Mouse (Mus musculus) cerebral cortex, adult 2 months (tissue): ENCODE measurements around the gene Lgals3.

Experiments used
- WGBS: fragments of 180-500 bp; shearing (Covaris S2); methylation state at CpG from one replicate; pipeline ENCODE4 v1.1.7; 2018; 5-methylcytosine and 5-hydroxymethylcytosine counted together

The Lgals3 gene

GRCm38 (mm10) chr14:47369741-47370140, 2.2 kb downstream of the Lgals3 start:
- 95% methylated on average over 5 of the region's 5 CpGs for WGBS

DNA sequence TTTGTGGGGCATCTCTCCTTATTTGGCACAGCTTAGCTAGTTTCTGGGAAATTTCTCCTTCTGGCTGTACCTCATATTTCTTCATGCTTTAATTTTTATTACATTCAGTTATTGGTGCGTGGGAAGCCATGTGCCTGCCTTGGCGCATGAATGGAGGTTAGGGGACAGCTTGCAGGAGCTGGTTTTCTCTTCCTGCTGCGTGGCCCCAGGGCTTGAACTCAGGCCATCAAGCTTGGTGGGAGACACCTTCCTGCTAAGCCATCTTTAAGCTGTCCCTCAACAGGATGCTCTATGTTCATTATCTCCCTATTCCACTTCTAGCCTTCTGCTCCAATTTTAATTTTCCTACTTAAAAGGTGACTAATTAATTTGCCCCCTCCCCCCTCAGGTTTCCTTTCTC, 3.2 kb downstream of the Lgals3 start:
- WGBS: 86% methylated on average over 3 of the region's 3 CpGs

DNA sequence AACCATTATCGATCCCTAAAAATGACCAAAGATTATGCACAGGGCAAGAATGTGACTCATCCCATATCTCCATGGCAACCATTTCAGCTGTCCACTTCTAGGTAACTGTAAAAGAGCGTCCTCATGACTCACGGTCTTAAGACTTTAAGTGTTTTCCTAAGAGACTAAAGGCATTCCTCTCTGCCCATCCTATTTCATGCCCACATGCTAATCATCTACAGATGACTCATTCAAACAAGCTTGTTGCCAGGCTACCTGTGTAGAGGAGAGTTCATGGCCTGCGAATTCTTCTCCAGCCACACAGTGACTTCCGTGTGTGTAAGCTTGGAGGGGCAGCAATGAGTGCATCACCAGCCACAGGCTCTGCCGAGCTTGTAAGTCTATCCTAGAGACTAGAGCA, 4.1 kb downstream of the Lgals3 start:
- WGBS: 80% methylated on average over 6 of the region's 6 CpGs

- 15% methylated on average over 49 of the region's 49 CpGs for WGBS
These were observed 6.5 kb downstream of the Lgals3 start for GRCm38 (mm10) chr14:47373728-47374678.

DNA sequence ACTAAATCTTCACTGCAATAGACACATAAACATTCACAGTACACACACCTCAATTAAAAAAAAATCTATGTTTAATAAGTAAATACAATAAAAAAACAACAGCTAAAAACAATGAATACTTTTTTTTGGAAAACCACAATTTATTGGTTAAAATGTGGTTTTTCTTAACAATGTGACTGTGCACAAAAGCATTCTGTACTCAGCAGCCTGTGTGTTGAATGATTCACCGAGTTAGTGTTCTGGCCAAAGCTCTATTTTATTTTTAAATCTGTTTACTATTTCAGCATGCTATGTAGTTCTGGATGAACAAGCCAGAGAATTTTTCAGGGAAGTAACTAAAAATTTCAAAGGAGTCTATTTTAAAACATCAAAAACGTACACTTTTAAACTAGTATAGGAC, 9.0 kb downstream of the Lgals3 start:
- 23% methylated on average over 2 of the region's 2 CpGs for WGBS

GRCm38 (mm10) chr14:47378336-47378735, 10.8 kb downstream of the Lgals3 start:
- WGBS: 75% methylated on average over 7 of the region's 7 CpGs

- WGBS: 89% methylated on average over 7 of the region's 7 CpGs
These were observed 16.4 kb downstream of the Lgals3 start for GRCm38 (mm10) chr14:47383911-47384310.

GRCm38 (mm10) chr14:47384653-47385052, 17.1 kb downstream of the Lgals3 start:
- 82% methylated on average over 10 of the region's 10 CpGs for WGBS

- WGBS: 87% methylated on average over 11 of the region's 11 CpGs
These were observed 18.6 kb downstream of the Lgals3 start for GRCm38 (mm10) chr14:47386125-47386524.

DNA sequence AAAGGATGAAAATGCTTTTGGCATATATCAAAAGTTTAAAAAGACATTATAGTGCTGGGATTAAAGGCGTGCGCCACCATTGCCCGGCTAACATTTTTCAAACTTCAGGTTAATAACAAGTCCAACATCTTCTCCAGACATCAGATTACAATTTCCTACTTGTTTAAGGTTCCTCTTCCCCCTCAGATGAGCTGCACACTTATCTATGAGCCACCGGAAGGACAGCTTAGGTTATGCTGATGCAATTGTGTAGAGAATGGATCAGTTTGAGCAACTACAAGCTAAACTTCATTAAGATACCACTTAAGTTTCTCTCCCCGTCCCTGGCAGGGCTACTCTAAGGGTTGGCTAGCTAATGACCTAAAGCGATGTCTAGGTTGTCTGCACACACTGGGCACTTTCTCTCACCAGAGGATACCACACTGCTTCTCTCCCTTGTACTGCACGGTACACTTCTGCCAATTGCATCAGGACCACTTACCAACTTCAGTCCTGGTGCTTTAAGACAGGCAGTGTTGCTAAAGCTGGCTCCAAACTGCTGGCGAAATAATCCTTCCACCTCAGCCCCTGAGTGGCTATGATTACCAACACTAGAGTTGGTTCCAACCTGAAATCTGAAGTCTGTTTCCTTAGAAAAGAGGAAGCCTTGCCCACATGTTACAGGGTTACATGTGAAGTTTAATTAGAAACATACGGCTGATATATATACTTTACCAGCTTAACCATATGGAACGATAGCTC, 26.0 kb downstream of the Lgals3 start:
- WGBS: 94% methylated on average over 10 of the region's 10 CpGs

DNA sequence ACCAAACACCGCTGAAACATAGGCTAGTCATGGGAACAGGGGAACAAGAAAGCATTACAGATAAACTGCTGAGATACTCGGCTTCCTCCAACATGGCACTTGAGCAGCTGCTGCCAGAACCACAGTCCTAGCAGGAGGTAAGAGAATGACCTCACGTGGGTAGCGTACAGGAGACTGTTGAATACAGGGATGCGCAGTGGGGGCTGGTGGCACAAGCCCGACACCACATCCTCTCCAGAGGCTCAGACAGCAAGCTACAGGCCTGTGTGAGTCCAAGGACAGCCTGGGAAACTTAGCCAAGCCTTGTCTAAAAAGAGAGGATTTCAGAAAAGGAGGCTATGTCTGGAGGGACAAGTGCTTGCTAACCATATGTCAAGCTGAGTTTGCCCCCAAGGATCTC, 27.5 kb downstream of the Lgals3 start:
- WGBS: 91% methylated on average over 6 of the region's 6 CpGs

GRCm38 (mm10) chr14:47395462-47396026, 28.0 kb downstream of the Lgals3 start:
- WGBS: 56% methylated on average over 15 of the region's 15 CpGs

- WGBS: 52% methylated on average over 5 of the region's 5 CpGs
These were observed 28.7 kb downstream of the Lgals3 start for GRCm38 (mm10) chr14:47396165-47396652.

- WGBS: 96% methylated on average over 8 of the region's 8 CpGs
These were observed 35.2 kb downstream of the Lgals3 start for GRCm38 (mm10) chr14:47402735-47403134.

GRCm38 (mm10) chr14:47406000-47406399, 38.4 kb downstream of the Lgals3 start:
- WGBS: 80% methylated on average over 9 of the region's 9 CpGs

GRCm38 (mm10) chr14:47417346-47417745, 49.8 kb downstream of the Lgals3 start:
- WGBS: 42% methylated on average over 3 of the region's 3 CpGs

DNA sequence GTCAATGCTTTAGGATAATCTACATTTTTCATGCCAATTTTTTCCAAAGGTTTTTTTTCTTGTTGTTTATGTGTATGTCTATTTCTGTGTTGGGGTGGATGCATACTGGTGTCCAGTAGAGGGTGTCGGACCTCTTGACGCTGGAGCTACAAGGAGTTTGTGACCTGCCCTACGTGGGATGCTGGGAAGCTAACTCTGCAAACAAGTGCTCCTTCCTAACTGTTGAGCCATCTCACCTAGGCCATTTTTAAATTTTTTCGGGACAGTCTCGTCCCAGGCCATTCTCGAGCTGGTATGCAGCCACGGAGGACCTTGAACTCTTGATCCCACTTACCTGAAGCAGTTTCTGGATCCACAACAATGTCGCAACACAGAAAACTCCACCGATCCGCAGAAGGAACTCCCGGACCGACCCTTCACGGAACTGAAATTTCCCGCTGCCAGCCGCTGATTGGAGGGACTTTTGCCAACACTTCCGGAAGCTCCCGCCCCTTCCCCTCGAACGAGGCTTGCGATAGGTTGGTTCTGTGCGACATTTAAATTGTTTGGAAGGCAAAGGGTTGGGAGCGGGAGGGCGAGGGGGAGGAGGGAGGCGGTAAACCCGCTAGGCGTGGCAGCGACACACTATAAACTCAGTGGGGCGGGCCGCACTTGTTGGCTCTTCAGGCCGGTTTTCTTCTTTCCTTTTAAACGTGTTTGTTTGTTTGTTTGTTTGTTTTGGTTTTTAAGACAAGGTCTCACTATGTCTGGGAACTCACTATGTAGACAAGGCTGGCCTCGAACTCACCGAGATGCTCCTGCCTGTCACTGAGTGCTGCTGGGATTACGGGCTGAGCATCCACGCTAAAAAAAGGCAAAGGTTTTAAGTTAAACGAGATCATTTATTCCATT, 50.5 kb downstream of the Lgals3 start, which contains the start of gene Dlgap5:
Gene Dlgap5, minus strand, starts transcription at position 633 of the 891 bp plus-strand sequence.
- 1% methylated on average over 36 of the region's 36 CpGs for WGBS

DNA sequence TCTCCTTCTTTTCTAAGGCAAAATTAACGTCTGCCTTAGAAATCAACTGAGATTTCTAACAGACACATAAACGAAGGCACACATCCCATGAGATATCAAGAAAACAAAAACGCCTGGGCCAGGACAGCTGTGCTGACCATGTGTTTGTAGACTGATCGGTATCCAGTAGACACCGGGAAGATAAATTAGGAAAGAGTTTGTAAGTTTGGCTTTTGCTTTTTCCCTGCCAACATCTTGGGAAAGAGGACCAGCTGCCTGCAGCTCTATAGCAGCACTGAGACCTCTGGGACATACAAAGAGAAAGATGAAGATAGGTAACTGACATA, 51.1 kb downstream of the Lgals3 start:
- 21% methylated on average over 5 of the region's 5 CpGs for WGBS

- WGBS: 81% methylated on average over 9 of the region's 9 CpGs
These were observed 51.6 kb downstream of the Lgals3 start for GRCm38 (mm10) chr14:47419034-47419625.

GRCm38 (mm10) chr14:47419723-47420276, 52.2 kb downstream of the Lgals3 start:
- 94% methylated on average over 24 of the region's 24 CpGs for WGBS

DNA sequence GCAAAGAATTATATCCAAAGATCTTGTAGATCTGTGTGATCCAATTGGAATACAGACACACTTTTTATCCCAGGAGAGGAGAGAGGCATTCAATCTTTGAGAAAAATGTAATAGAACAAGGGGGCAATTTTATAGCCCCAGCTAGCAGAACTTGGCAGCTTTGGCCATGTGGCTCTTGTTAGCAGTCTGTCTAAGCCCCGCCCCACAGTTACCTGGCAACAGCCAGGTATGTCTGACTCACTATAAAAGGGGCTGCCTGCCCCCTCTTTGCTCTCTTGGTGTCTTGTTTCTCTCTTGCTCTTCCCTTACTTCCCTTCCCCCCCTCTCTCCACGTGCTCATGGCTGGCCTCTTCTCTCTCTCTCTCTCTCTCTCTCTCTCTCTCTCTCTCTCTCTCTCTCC, 54.1 kb downstream of the Lgals3 start:
- 44% methylated on average over 2 of the region's 2 CpGs for WGBS
